Mouse (Mus musculus) thymus, adult 2 months (tissue): ENCODE data around the gene Kcnh7.

ENCODE experiments used
- CTCF ChIP-seq: fragments of 200-500 bp; IDR thresholded peaks from 2 replicates; pipeline ENCODE4 v1.5.1; 2012; ENCODE audit warnings: mild to moderate bottlenecking, control low read depth, low read length, moderate library complexity, borderline replicate concordance; ENCODE audit not compliant: control insufficient read depth, poor library complexity, insufficient read depth; ENCODE audit errors: extremely low read depth
- POLR2A ChIP-seq: fragments of 200-500 bp; IDR thresholded peaks from 2 replicates; pipeline ENCODE4 v1.6.1; 2012; ENCODE audit warnings: mild to moderate bottlenecking, low read length, control low read depth, moderate library complexity; ENCODE audit not compliant: control insufficient read depth, poor library complexity, insufficient read depth; ENCODE audit errors: extremely low read depth

GRCm38 (mm10) chr2:62652466-62652865 is 531.6 kb downstream of the Kcnh7 start:
- TF ChIP-seq POLR2A = no peak
- no peak for TF ChIP-seq CTCF
